Mouse (Mus musculus): ENCODE data around the gene Flvcr2. TPM values are rescaled to one million over a fixed set of nuclear protein-coding genes. Genes with fewer than 3 reads are reported as not detected.

Gene Flvcr2
- polyA plus RNA-seq, 1 experiment from 2014 or later, result 2.2 TPM

DNA sequence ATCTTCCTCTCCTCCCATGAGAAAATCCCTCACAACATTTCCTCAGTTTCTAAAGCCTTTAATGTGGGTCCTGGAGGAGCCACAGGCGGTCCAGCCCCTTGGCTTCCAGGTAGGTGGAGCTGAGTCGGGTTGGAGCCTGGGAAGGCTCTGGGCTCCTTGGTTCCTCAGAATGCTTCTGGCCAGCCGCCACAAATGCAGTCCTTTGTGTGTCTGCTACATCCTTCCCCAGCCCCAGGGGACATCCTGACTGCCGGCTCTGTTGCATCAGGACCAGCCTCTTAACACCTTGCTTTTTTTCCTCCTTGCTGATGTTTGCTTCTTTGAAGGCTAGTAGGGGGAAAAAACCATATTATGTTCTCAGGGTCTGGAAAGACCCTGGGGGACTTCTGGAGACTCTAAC lies 21.4 kb downstream of the Flvcr2 start:
- Histone ChIP-seq H3K4me3 (ENCODE audit: low read depth, low read length) (no peak overlapping the region), H3K4me1 (ENCODE audit: insufficient read depth) (peaks cover 6% of the 10 kb centered on the region; the same call in 1 of the 2 replicates), H3K4me2 (no peak overlapping the region), H3K36me3 (ENCODE audit: insufficient read depth) (no peaks in the 10 kb centered on the region), H3K9ac (no peak overlapping the region), H3K9me3 (ENCODE audit: low read depth, low read length) (no peaks in the 10 kb centered on the region), H3K27ac (ENCODE audit: low read depth) (no peak overlapping the region), H3K27me3 (ENCODE audit: insufficient read depth, low read length) (no peaks in the 10 kb centered on the region)
- no peak for TF ChIP-seq CTCF (IDR thresholded peaks at IDR 0.05; ENCODE audit: low read depth)
- WGBS, result 54% methylated on average over 4 of the region's 4 CpGs
- no peak for DNase-seq
- no peak for ATAC-seq (ENCODE audit: insufficient read depth)

DNA sequence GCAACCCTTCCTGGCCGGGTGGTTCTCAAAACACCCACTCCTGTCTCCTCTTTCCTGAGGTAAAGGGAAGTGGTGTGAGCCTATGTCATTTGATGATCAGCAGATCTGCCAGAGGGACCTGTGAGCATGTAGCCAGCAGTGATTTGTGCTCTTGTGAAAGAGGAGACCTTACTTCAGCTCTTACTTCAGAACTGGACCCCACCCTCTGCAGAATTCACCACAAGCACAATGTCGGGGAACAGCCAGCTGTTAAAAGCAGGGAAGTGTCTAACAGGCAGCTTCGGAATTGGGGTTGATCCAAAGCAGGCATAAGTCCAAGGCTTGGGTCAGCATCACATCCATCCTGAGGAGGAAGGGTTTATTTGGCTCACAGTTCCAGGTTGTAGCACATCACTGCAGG lies 25.0 kb downstream of the Flvcr2 start:
- Histone ChIP-seq H3K4me1 (ENCODE audit: insufficient read depth) (no peaks in the 10 kb centered on the region), H3K36me3 (ENCODE audit: insufficient read depth) (no peaks in the 10 kb centered on the region), H3K27ac (ENCODE audit: low read depth) (no peak overlapping the region), H3K27me3 (ENCODE audit: insufficient read depth, low read length) (no peaks in the 10 kb centered on the region), H3K9me3 (ENCODE audit: low read depth, low read length) (no peaks in the 10 kb centered on the region), H3K9ac (no peak overlapping the region), H3K4me2 (no peak overlapping the region), H3K4me3 (ENCODE audit: low read depth, low read length) (no peak overlapping the region)
- DNase-seq (peak; percentile 21), ATAC-seq (ENCODE audit: insufficient read depth) (no peak)
- WGBS, result 50% methylated on average over 3 of the region's 3 CpGs
- TF ChIP-seq CTCF (IDR thresholded peaks at IDR 0.05; ENCODE audit: low read depth), result no peak

DNA sequence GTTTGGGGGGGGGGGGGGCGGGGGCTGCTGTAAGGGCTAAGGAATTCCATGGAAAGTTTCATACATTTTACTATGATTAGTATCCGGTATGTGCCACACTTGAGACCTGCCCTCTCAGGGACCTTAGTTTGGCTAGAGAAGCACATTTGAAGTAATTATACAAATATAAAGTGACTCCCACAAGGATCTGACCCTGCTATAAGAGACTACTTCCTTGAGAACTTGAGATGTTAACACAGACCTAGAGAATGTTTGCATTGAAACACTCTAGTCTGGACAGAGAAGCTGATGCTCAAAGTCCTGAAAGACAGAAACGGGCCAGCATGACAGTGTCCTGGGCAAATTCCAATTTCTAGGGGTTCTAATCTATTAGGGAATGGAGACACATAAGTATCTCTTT lies 32.6 kb downstream of the Flvcr2 start:
- H3K4me3 ChIP-seq (ENCODE audit: low read depth, low read length), result no peak overlapping the region
- no peak overlapping the region for H3K9ac ChIP-seq
- H3K4me1 ChIP-seq (ENCODE audit: insufficient read depth), result no peaks in the 10 kb centered on the region
- H3K36me3 ChIP-seq (ENCODE audit: insufficient read depth), result no peaks in the 10 kb centered on the region
- no peak overlapping the region for H3K4me2 ChIP-seq
- DNase-seq (peak; percentile 29), ATAC-seq (ENCODE audit: insufficient read depth) (peak; percentile 41)
- no peak for TF ChIP-seq CTCF (IDR thresholded peaks at IDR 0.05; ENCODE audit: low read depth)
- no peak overlapping the region for H3K27ac ChIP-seq (ENCODE audit: low read depth)
- no peaks in the 10 kb centered on the region for H3K27me3 ChIP-seq (ENCODE audit: insufficient read depth, low read length)
- no peaks in the 10 kb centered on the region for H3K9me3 ChIP-seq (ENCODE audit: low read depth, low read length)
- WGBS, result 21% methylated on average over 3 of the region's 3 CpGs

DNA sequence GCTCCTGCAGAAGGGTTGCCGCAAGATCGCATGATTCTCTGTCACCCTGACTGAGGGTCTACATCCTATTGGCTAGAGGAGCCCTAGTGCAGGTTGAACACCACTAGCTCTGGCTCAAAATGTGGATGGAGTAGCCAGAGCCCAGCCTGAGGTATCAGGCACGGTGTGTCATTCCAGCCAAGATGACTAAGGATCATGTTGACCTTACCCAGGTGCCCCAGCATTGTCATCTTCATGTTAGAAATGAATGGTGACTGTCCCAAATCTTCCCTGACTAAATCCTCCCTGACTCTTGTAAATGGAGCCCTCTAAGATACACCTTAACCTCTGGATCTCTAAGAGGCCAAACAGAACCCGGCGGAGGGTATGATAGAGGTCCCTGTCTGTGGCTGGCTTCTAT lies 33.4 kb downstream of the Flvcr2 start:
- DNase-seq (no peak), ATAC-seq (ENCODE audit: insufficient read depth) (no peak)
- no peaks in the 10 kb centered on the region for H3K4me1 ChIP-seq (ENCODE audit: insufficient read depth)
- H3K27me3 ChIP-seq (ENCODE audit: insufficient read depth, low read length), result no peaks in the 10 kb centered on the region
- H3K9me3 ChIP-seq (ENCODE audit: low read depth, low read length), result no peaks in the 10 kb centered on the region
- no peak overlapping the region for H3K4me3 ChIP-seq (ENCODE audit: low read depth, low read length)
- H3K4me2 ChIP-seq, result no peak overlapping the region
- H3K36me3 ChIP-seq (ENCODE audit: insufficient read depth), result no peaks in the 10 kb centered on the region
- no peak overlapping the region for H3K9ac ChIP-seq
- no peak overlapping the region for H3K27ac ChIP-seq (ENCODE audit: low read depth)
- TF ChIP-seq CTCF (IDR thresholded peaks at IDR 0.05; ENCODE audit: low read depth), result no peak
- 68% methylated on average over 5 of the region's 5 CpGs for WGBS

DNA sequence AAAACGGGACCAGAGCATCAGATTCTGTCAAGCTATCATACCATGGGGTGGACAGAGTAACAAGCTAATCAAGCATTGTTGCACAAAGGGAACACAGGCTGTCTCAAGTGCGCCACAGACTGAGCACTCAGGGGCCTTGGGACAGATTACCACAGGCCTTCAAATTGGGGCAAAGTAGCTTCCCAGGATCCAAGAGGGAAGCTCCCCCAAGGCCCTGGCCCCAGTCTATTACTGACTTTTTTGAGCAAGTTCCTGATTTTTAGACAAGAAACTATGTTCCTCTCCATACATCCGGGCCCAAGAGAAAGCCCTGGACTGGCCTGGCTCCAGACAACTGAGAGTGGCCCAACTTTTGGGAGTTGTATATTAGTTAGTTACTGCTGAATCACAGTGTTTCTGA lies 35.3 kb downstream of the Flvcr2 start:
- ATAC-seq (ENCODE audit: insufficient read depth), result no peak
- DNase-seq, result no peak
- no peak overlapping the region for H3K4me3 ChIP-seq (ENCODE audit: low read depth, low read length)
- WGBS, result 79% methylated on average over 3 of the region's 3 CpGs
- H3K4me2 ChIP-seq, result no peak overlapping the region
- no peak overlapping the region for H3K9ac ChIP-seq
- no peaks in the 10 kb centered on the region for H3K9me3 ChIP-seq (ENCODE audit: low read depth, low read length)
- no peaks in the 10 kb centered on the region for H3K36me3 ChIP-seq (ENCODE audit: insufficient read depth)
- H3K27ac ChIP-seq (ENCODE audit: low read depth), result no peak overlapping the region
- TF ChIP-seq CTCF (IDR thresholded peaks at IDR 0.05; ENCODE audit: low read depth), result no peak
- no peaks in the 10 kb centered on the region for H3K27me3 ChIP-seq (ENCODE audit: insufficient read depth, low read length)
- H3K4me1 ChIP-seq (ENCODE audit: insufficient read depth), result no peaks in the 10 kb centered on the region

DNA sequence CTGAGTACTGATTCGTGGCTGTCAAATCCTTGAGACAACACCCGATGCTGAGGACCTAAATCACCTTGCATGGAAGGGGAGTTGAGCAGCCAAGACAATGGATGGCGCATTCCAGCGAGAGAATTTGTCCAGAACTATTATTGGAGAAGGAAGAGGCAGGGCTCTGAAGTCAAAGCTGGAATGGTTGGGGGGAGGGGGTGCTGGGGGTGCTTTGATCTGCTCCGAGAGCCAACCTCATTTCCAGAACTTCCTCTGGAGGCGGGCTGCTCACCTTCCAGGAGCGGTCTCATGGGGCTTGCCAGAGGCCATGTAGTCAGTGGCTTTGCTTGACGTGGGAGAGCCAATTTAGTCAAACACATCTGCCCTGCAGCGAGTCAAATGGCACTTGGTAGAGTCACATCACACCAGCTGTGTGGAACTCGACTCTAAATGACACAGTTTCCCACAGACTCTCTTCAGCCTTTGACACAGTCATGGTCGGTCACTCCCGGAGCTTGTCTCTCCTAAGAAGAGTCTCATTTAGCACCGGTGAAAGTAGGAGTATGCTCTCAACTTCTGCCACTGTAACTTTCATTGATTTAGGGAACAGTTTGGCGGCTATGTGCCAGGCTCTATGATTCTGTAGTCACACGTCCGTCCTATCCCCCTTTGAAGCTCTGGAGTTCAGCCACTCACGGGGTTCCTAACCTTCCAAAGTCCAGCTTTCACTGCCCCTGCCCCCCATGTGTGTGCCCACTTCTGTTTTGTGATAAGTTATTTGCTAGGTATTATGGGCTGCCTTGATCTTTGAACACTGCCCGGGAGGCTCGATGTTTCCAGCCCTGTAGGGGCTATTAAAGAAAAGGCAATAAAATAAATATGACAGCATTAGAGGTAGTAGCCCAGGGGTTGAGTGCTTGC lies 38.8 kb downstream of the Flvcr2 start:
- no peaks in the 10 kb centered on the region for H3K4me1 ChIP-seq (ENCODE audit: insufficient read depth)
- no peak overlapping the region for H3K9ac ChIP-seq
- H3K27me3 ChIP-seq (ENCODE audit: insufficient read depth, low read length), result no peaks in the 10 kb centered on the region
- no peak overlapping the region for H3K4me3 ChIP-seq (ENCODE audit: low read depth, low read length)
- H3K36me3 ChIP-seq (ENCODE audit: insufficient read depth), result no peaks in the 10 kb centered on the region
- no peak overlapping the region for H3K27ac ChIP-seq (ENCODE audit: low read depth)
- no peak for TF ChIP-seq CTCF (IDR thresholded peaks at IDR 0.05; ENCODE audit: low read depth)
- ATAC-seq (ENCODE audit: insufficient read depth) (no peak), DNase-seq (no peak)
- WGBS, result 62% methylated on average over 19 of the region's 19 CpGs
- H3K4me2 ChIP-seq, result no peak overlapping the region
- H3K9me3 ChIP-seq (ENCODE audit: low read depth, low read length), result no peaks in the 10 kb centered on the region

DNA sequence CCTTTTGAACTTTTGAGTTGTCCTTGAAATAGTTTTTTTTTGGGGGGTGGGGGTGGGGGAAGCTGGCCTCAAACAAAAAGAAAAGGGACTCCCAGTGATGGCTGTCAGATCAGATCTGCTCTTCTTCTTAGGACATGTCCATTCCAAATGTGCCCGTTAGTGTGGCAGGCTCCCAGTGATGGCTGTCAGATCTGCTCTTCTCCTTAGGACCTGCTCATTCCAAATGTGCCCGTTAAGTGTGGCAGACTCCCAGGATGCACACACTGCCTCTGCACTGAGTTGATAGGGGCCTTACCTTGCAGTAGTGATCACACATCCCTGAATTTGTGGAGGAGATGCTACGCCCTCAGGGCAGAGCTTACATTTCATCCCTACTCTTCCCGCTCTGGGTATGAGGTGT lies 45.8 kb downstream of the Flvcr2 start:
- WGBS, result 84% methylated on average over 4 of the region's 4 CpGs
- no peak for ATAC-seq (ENCODE audit: insufficient read depth)

More for the DNA sequence above, 45.8 kb downstream of the Flvcr2 start:
- H3K36me3 ChIP-seq (ENCODE audit: insufficient read depth), result no peaks in the 10 kb centered on the region
- no peak for DNase-seq
- no peak overlapping the region for H3K4me3 ChIP-seq (ENCODE audit: low read depth, low read length)
- no peaks in the 10 kb centered on the region for H3K4me1 ChIP-seq (ENCODE audit: insufficient read depth)
- no peak overlapping the region for H3K27ac ChIP-seq (ENCODE audit: low read depth)
- no peak for TF ChIP-seq CTCF (IDR thresholded peaks at IDR 0.05; ENCODE audit: low read depth)
- no peak overlapping the region for H3K9ac ChIP-seq
- no peak overlapping the region for H3K4me2 ChIP-seq
- no peaks in the 10 kb centered on the region for H3K27me3 ChIP-seq (ENCODE audit: insufficient read depth, low read length)
- no peaks in the 10 kb centered on the region for H3K9me3 ChIP-seq (ENCODE audit: low read depth, low read length)

All from lung, embryonic 14.5 days (tissue).